Mouse (Mus musculus): Measurements from ENCODE around the gene Gm28434. TPM values are rescaled to one million over a fixed set of nuclear protein-coding genes. Genes with fewer than 3 reads are reported as not detected.

Gene Gm28434
- polyA plus RNA-seq, 1 experiment from 2014 or later: not detected

Other genes with a start within 250 kb of the Gm28434 start
- gene Csn1s2a, start 194.9 kb upstream of the Gm28434 start, polyA plus RNA-seq (2015; fragmentation: Nextera tagmentation; extraction: Ambion mirVana): not detected in 2 replicates
- not detected in 2 replicates for gene Csn1s2b, start 161.4 kb upstream of the Gm28434 start, polyA plus RNA-seq (2015; fragmentation: Nextera tagmentation; extraction: Ambion mirVana)
- gene Prr27, start 143.8 kb upstream of the Gm28434 start, polyA plus RNA-seq (2015; fragmentation: Nextera tagmentation; extraction: Ambion mirVana): not detected in 2 replicates
- gene Odam, start 84.5 kb upstream of the Gm28434 start, polyA plus RNA-seq (2015; fragmentation: Nextera tagmentation; extraction: Ambion mirVana): not detected in 2 replicates
- gene Csn3, start 43.9 kb upstream of the Gm28434 start, polyA plus RNA-seq (2015; fragmentation: Nextera tagmentation; extraction: Ambion mirVana): 0.16 and 0.36 TPM in 2 replicates
- not detected in 2 replicates for gene 2310003L06Rik, start 58 bp upstream of the Gm28434 start, polyA plus RNA-seq (2015; fragmentation: Nextera tagmentation; extraction: Ambion mirVana)
- not detected in 2 replicates for gene Cabs1, start 9.9 kb downstream of the Gm28434 start, polyA plus RNA-seq (2015; fragmentation: Nextera tagmentation; extraction: Ambion mirVana)
- not detected in 2 replicates for gene Smr3a, start 33.0 kb downstream of the Gm28434 start, polyA plus RNA-seq (2015; fragmentation: Nextera tagmentation; extraction: Ambion mirVana)
- not detected in 2 replicates for gene Smr2, start 117.0 kb downstream of the Gm28434 start, polyA plus RNA-seq (2015; fragmentation: Nextera tagmentation; extraction: Ambion mirVana)
- not detected in 2 replicates for gene Gm11116, start 142.0 kb downstream of the Gm28434 start, polyA plus RNA-seq (2015; fragmentation: Nextera tagmentation; extraction: Ambion mirVana)
- not detected in 2 replicates for gene Gm11115, start 184.6 kb downstream of the Gm28434 start, polyA plus RNA-seq (2015; fragmentation: Nextera tagmentation; extraction: Ambion mirVana)